Mouse (Mus musculus): Measurements from ENCODE around the gene Clca4b.
"Not testable (repeated sequence)": the region's sequence is repeated elsewhere in the genome, so short reads cannot be mapped to it uniquely, and the experiment has no call there.

Clca4b gene

DNA sequence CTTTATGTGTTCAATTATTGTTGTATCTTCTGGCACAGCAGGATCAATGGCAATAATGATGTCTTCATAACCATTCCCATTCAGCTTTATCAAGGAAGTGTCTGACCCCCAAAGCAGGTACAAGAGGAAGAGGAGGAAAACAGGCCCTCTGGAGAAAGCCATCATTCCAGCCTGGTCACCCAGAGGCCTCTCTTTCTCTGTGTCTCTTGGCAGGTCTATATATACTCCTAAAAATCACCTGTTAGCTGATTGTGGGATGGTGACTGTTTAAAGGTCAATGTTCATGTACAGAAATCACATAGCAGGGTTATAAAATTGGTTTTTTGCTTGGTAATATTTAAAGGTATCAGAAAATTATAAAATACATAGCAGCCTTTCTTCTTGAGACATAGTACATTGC is at the start of gene Clca4b:
Clca4b (minus strand) TSS at position 195 of the 400 bp plus-strand sequence.
- DNase-seq: no peak

DNA sequence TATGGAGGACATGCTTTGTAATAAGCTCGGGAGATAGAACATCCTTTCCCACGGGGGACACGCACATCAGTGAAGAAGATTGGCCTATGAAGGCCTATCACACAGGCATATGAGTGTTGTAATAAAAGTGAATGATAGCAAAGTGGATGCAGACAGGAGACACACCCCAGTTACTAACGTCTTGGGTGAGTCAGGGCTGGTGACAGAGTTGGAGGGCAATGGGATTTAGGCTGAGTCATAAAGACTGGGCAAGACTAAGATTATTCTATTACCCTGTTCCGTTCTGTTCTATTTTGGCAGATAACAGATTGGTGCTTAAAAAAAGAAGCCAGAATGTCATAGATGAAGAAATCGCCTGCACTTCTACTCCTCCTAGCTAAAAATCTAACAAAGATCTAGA is 48.2 kb upstream of the Clca4b start:
- no peak for DNase-seq

DNA sequence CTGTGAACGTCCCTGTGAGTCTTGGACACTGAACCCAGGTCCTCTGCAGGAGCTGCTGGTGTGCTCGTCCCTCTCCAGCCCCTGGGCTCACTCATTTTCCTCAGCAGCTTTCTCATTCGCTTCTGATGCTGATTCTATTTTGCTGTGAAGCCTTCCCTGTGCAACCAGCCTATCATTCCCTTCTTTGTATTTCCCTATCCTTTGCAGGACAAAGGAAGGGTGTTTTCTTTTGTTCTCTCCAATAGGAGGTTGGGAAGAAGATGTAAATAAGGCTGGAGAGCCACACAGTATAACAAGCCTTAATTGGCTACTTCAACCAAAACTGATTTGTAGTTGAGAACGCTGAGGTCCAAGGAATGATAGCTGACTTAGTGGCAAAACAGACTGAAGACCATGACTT is 45.3 kb upstream of the Clca4b start:
- DNase-seq: no peak

DNA sequence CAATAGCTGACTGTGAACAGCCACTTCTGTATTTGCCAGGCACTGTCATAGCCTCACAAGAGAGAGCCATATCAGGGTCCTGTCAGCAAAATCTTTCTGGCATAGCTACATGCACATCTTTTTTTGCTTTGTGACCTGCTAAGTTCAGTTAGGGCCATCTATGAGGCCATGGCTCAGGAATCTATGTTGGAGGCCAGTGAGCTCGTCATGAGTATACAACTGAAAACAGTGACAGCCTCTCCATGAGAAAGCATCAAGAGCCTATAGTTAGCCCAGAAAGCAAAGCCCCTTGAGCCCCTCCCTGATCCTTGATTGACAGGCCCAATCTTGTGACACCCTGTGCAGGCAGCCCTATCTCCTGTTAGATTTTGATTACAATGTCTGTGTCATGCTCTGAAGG is 43.8 kb upstream of the Clca4b start:
- DNase-seq: no peak

DNA sequence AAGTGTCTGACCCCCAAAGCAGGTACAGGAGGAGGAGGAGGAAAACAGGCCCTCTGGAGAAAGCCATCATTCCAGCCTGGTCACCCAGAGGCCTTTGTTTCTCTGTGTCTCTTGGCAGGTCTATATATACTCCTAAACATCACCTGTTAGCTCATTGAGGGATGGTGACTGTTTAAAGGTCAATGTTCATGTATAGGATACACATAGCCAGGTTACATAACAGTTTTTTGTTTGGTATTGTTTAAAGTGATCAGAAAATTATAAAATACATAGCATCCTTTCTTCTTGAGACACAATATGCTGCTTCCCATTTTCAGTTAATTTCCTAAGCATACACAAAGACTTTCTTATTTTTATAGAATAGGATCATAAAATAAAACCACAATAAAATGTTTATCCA is 42.6 kb upstream of the Clca4b start, which contains the start of gene Clca4a:
Clca4a (minus strand) TSS at position 101 of the 400 bp plus-strand sequence.
- no peak for DNase-seq

DNA sequence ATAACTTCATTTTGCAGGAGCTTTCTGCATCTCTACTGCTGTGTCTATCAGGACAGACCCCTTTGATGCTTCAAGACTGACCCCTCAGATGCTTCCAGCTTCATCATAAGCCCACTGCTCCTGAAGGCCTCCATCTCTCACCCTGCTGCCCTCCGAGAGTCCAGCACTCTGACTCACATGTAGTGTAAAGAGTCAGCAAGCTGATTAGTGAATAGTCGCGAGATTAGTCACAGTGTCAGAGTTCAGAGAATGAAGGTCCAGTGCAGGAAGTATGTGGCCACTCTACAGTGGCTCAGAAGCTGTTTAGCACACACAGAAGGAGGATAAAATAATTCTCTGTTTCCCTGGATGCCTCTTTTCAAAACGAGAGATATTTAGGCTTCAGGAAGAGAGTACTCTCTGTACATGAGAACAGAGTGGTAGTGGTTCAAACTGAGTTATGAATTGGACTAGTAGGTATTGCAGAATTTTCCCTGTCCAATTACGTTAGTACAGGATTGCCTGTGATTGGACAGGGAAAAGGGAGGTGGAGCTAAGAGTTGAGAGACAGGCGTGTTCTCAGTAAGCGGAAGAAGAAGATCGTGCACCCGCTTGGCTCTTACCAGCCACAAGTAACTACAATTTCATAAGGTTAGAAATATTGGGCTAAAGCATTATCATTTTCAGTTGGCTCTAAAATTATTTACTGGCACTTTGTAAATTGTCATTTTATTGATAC is 39.4 kb upstream of the Clca4b start:
- no peak for DNase-seq

DNA sequence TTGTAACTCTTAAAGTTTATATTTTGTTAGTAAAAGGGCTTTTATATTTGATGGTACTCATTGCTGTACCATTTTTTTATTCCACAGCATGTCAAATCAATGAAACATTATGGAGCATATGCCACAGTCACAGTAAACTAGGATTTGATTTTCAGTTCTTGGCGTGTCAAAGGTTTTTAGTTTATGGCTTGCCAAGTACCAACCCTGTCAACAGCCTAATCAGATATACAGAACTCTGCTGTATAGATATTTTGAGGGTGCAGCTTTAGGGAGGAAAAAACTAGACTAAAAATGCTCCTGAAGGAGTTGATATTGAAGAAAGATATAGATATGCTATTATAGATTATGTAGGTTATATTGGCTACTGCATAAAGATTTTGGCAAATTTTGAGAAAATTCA is 37.4 kb upstream of the Clca4b start:
- no peak for DNase-seq

DNA sequence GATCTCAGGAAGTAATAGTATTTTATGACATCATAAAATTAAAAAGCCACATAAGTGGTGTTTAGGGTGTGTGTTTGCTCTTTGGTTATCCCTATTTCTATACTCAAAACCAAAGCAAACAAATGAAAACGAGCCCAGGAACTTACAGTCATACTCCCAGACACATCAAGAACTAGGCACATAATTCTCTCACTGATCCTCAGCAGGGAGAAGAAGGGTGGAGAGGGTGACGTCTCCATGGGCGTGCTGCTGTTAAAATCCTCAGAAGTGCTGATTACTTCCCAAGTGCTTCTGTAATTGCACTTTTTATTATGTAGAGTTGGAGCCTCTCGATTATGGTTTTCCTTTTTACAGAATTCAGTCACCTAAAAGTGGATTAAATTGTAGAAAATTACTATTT is 33.7 kb upstream of the Clca4b start:
- no peak for DNase-seq

DNA sequence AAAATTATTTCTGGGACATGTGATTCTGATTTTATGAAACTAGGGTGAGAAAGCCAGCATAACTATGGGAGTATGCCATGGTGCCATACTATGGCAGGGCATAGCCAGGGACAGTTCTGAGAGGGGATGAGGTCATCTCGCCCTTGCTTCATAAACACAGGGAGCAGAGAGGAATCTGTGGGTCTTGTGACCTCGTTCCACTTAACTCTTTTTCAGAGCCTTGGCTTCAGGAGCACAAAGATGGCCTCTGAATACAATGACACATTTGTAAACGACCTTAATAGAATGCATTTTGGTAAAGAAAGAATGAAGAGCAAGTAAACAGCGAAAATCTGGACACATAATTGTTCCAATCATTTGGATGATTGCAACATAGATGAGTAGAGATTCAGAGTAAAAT is 18.5 kb upstream of the Clca4b start:
- no peak for DNase-seq

DNA sequence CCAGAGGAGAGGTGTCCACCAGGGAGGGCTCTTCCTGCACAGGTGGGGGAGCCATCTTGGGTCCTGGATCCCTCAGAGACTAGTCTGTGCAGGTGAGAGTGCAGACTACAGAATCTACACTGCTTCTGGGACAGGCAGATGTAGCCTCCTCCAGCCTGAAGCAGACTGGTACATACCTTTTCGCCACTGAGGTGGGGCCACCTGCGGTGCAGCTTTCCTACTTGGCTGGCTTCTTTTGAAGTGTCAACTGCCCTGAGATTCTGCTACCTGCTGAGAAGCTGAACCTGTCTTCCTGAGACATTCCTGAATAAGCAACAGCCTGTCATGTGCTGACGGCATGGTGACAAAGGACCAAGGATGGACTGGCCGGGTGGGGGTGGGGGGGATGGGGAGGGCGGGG is 15.0 kb upstream of the Clca4b start:
- not testable (repeated sequence) for DNase-seq

DNA sequence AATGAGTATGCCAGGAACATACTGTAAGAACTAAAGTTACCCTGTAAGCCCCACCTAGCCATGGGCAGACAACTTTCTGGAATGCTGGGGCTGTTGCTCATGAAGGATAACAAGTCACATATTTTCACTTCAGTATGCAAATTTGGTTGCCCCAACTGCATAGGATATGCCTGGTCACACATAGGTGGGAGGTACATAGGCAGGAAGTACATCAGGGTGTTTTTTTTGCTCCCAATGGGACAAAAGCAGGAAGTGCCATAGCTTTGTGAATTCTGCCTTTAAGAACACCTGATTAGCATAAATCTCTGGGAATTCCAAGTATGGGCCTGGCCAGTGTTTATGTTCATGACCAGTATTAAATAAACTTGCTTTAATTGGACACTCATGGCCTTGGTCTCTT is 1.3 kb upstream of the Clca4b start:
- DNase-seq: not testable (repeated sequence)

DNA sequence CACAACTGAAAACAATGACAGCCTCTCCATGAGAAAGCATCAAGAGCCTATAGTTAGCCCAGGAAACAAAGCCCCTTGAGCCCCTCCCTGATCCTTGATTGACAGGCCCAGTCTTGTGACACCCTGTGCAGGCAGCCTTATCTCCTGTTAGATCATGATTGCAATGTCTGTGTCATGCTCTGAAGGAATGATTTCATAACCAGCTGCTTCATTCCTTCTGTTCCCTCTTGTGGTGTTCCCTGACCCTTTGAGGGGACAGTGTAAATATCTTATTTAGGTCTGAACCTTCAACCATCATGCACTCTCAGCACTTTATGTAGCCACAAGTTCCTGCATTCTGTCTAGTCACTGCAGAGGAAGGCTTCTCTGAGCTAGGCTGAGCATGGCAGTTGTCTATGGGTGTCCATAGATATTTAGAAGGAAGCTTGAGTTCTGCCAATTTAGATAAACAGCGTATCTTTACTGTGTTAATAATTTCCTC is 722 bp upstream of the Clca4b start:
- DNase-seq: no peak

DNA sequence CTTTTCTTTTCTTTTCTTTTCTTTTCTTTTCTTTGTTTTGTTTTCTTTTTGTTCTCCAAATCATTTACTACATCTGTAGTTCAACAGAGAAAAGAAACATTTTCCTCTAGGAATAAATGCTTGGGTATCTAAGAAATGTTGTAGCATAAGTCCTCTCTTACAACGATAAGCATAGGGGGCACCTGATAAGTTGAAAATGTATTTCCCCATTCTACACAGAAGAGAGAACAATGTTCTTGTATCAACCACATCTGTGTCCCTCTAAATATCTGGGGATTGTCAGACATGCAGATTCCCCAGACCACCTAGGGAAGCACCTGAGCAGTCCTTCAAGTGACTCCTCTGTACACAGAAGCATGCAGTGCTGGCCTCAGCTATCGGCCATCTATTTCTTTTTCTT is 18.3 kb downstream of the Clca4b start:
- no peak for DNase-seq

DNA sequence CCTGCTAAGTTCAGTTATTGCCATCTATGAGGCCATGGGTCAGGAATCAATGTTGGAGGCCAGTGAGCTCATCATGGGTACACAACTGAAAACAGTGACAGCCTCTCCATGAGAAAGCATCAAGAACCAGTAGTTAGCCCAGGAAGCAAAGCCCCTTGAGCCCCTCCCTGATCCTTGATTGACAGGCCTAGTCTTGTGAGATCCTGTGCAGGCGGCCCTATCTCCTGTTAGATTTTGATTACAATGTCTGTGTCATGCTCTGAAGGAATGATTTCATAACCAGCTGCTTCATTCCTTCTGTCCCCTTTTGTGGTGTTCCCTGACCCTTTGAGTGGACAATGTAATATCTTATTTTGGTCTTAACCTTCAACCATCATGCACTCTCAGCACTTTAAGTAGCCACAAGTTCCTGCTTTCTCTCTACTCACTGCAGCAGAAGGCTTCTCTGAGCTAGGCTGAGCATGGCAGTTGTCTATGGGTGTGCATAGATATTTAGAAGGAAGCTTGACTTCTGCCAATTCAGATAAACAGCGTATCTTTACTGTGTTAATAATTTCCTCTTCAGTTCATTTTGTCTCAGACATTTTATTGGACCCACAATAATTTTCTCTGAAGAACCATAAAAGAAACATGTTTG is 35.2 kb downstream of the Clca4b start:
- DNase-seq: no peak

DNA sequence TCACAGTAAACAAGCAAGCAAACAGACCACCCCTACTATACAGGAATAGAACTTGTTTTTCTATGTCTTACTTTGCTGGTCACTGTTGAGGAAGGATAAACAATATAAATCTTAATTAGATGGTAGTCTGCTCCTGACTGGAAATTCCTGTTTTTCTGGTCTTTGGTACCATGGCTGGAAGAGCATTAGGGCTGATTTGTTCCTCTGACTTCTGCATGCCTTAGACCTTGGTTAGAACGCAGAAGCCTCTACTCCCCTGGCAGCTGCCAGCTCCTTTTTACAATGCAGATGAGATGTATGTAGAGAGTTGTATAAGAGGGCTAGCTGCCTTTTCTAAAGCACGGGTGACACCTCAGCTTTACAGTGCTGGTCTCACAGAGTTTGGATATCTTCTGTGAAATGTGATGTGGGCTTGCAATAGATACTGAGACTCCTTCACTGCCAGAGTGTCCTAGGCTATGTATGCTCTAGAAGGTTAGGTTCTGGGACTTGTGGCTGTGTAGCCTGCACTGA is 42.0 kb downstream of the Clca4b start:
- DNase-seq: no peak

DNA sequence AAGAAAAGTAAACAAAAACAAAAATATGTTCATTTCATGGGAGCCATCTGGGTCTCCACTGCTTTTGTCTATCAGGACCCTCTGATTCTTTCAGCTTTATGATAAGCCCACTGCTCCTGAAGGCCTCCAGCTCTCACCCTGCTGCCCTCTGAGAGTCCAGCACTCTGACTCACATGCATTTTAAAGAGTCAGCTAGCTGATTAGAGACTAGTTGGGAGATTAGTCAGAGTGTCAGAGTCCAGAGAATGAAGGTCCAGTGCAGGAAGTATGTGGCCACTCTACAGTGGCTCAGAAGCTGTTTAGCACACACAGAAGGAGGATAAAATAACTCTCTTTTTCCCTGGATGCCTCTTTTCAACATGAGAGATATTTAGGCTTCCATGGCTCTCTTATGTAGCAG is 45.4 kb downstream of the Clca4b start:
- no peak for DNase-seq

DNA sequence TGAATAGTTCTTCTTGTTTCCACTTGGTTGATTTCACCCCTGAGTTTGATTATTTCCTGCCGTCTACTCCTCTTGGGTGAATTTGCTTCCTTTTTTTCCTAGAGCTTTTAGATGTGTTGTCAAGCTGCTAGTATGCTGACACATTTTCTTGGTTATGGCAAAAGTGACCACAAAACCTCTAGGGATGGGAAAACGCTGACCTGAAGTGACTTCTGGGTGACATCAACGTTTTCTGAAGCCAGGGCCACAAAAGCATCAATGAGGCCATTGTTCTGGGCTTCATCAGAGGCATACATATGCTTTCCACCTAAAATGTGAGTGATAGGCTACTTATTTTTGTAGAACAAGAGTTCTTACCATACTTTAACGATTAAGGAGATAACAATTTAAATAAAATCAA is 60.3 kb downstream of the Clca4b start:
- DNase-seq: not testable (repeated sequence)
